Mouse (Mus musculus) lung, embryonic 14.5 days (tissue): ENCODE data around the gene Gm10037. TPM values are rescaled to one million over a fixed set of nuclear protein-coding genes. Genes with fewer than 3 reads are reported as not detected.
"Not testable (repeated sequence)": the region's sequence is repeated elsewhere in the genome, so short reads cannot be mapped to it uniquely, and the experiment has no call there.

Source experiments
- ATAC-seq: fragments of 200-750 bp; cut with Nextera tagmentation; 2 replicates; pipeline ENCODE4 v1.8.0; 2017; ENCODE audit warnings: mild to moderate bottlenecking, moderate TSS enrichment, moderate library complexity; ENCODE audit not compliant: insufficient read depth
- DNase-seq: peaks from one replicate; pipeline ENCODE4 v3.0.0-alpha.2; 2015
- H3K27ac ChIP-seq: fragments of 300-500 bp; sonication (generic); 2 replicates; pipeline ENCODE4 v1.5.1; 2014; ENCODE audit warnings: low read depth, mild to moderate bottlenecking, moderate library complexity
- H3K27me3 ChIP-seq: fragments of 300-500 bp; sonication (generic); 2 replicates; pipeline ENCODE4 v1.6.1; 2014; ENCODE audit warnings: low read length, control low read depth; ENCODE audit not compliant: insufficient read depth
- H3K36me3 ChIP-seq: fragments of 300-500 bp; sonication (generic); 2 replicates; pipeline ENCODE4 v1.6.1; 2014; ENCODE audit warnings: control low read depth; ENCODE audit not compliant: insufficient read depth
- H3K4me1 ChIP-seq: fragments of 300-500 bp; sonication (generic); 2 replicates; pipeline ENCODE4 v1.6.1; 2014; ENCODE audit warnings: antibody characterized with exemption, control low read depth; ENCODE audit not compliant: insufficient read depth
- H3K4me2 ChIP-seq: fragments of 300-500 bp; sonication (generic); 2 replicates; pipeline ENCODE4 v1.6.1; 2014; ENCODE audit warnings: mild to moderate bottlenecking
- H3K4me3 ChIP-seq: fragments of 300-500 bp; sonication (generic); 2 replicates; pipeline ENCODE4 v1.5.1; 2014; ENCODE audit warnings: low read depth, low read length
- H3K9ac ChIP-seq: fragments of 300-500 bp; sonication (generic); 2 replicates; pipeline ENCODE4 v1.6.1; 2014
- H3K9me3 ChIP-seq: fragments of 300-500 bp; sonication (generic); 2 replicates; pipeline ENCODE4 v1.6.1; 2016; ENCODE audit warnings: low read depth, low read length, control low read depth
- CTCF ChIP-seq: IDR thresholded peaks from 2 replicates; pipeline ENCODE4 v1.5.1; 2016; ENCODE audit warnings: antibody characterized with exemption, low read depth
- WGBS: fragments of 180-500 bp; shearing (Covaris S2); extraction: QIAGEN DNeasy Blood & Tissue Kit; methylation state at CpG from one replicate; pipeline ENCODE4 v1.1.7; 2014; 5-methylcytosine and 5-hydroxymethylcytosine counted together
- polyA plus RNA-seq: library from polyadenylated mRNA; unstranded; fragments of >200 nt; fragmentation: Nextera tagmentation; extraction: Ambion mirVana; gene quantifications from 2 replicates; pipeline ENCODE4 v1.2.1, GENCODE M21; 2014

The Gm10037 gene
- 3.0 and 3.5 TPM in 2 replicates for polyA plus RNA-seq

GRCm38 (mm10) chr13:67830911-67831336 lies at the start of gene Gm10037:
Gene Gm10037, plus strand, starts transcription at chr13:67831106.
- TF ChIP-seq CTCF, result no peak
- Histone ChIP-seq H3K27me3 (no peaks in the 10 kb centered on the region), H3K36me3 (peaks cover 7% of the 10 kb centered on the region), H3K4me1 (no peaks in the 10 kb centered on the region), H3K9me3 (peaks cover 9% of the 10 kb centered on the region; the same call in 1 of the 2 replicates), H3K9ac (peak within 1 kb of the TSS; percentile 57), H3K4me2 (peak within 1 kb of the TSS; percentile 74), H3K4me3 (peak within 1 kb of the TSS; percentile 47), H3K27ac (no peak within 1 kb of the TSS)
- WGBS, result 2% methylated on average over 14 of the region's 14 CpGs
- peak; percentile 89 for DNase-seq
- ATAC-seq, result peak; percentile 86

- DNase-seq, result no peak
- 93% methylated on average over 10 of the region's 10 CpGs for WGBS
- no peak overlapping the region for H3K27ac ChIP-seq
- no peaks in the 10 kb centered on the region for H3K36me3 ChIP-seq
- no peak for TF ChIP-seq CTCF
- no peaks in the 10 kb centered on the region for H3K27me3 ChIP-seq
- H3K9ac ChIP-seq, result no peak overlapping the region
- no peaks in the 10 kb centered on the region for H3K4me1 ChIP-seq
- H3K4me2 ChIP-seq, result no peak overlapping the region
- no peak overlapping the region for H3K4me3 ChIP-seq
- no peaks in the 10 kb centered on the region; the same call in 1 of the 2 replicates for H3K9me3 ChIP-seq
- ATAC-seq, result no peak
Observed at GRCm38 (mm10) chr13:67791921-67792455, 38.9 kb upstream of the Gm10037 start.

- WGBS, result 83% methylated on average over 3 of the region's 3 CpGs
- Histone ChIP-seq H3K4me2 (no peak overlapping the region), H3K27me3 (no peaks in the 10 kb centered on the region), H3K27ac (no peak overlapping the region), H3K4me3 (no peak overlapping the region), H3K36me3 (no peaks in the 10 kb centered on the region), H3K9me3 (no peaks in the 10 kb centered on the region), H3K9ac (no peak overlapping the region), H3K4me1 (no peaks in the 10 kb centered on the region)
- DNase-seq (no peak), ATAC-seq (no peak)
- TF ChIP-seq CTCF, result no peak
Observed at GRCm38 (mm10) chr13:67798618-67799017, 32.3 kb upstream of the Gm10037 start.

- H3K36me3 ChIP-seq, H3K4me2 ChIP-seq: not testable (repeated sequence)
Observed at GRCm38 (mm10) chr13:67799151-67799550, 31.8 kb upstream of the Gm10037 start.

GRCm38 (mm10) chr13:67811651-67812210 lies 19.2 kb upstream of the Gm10037 start:
- DNase-seq (no peak), ATAC-seq (no peak)
- H3K9me3 ChIP-seq, result no peaks in the 10 kb centered on the region
- no peaks in the 10 kb centered on the region for H3K36me3 ChIP-seq
- H3K4me1 ChIP-seq, result no peaks in the 10 kb centered on the region
- no peak overlapping the region for H3K27ac ChIP-seq
- no peaks in the 10 kb centered on the region for H3K27me3 ChIP-seq
- 29% methylated on average over 1 of the region's 1 CpGs for WGBS
- no peak overlapping the region for H3K4me2 ChIP-seq
- TF ChIP-seq CTCF, result no peak
- no peak overlapping the region for H3K9ac ChIP-seq
- H3K4me3 ChIP-seq, result no peak overlapping the region

More at GRCm38 (mm10) chr13:67799151-67799550, 31.8 kb upstream of the Gm10037 start:
- ATAC-seq, H3K9me3 ChIP-seq, H3K27me3 ChIP-seq, H3K4me1 ChIP-seq, H3K9ac ChIP-seq, DNase-seq, H3K4me3 ChIP-seq, H3K27ac ChIP-seq: not testable (repeated sequence)
- 79% methylated on average over 3 of the region's 3 CpGs for WGBS

GRCm38 (mm10) chr13:67812961-67813709 lies 17.8 kb upstream of the Gm10037 start:
- 77% methylated on average over 8 of the region's 8 CpGs for WGBS
- no peak; the same call in 1 of the 2 replicates for ATAC-seq

More at GRCm38 (mm10) chr13:67812961-67813709, 17.8 kb upstream of the Gm10037 start:
- no peak overlapping the region for H3K27ac ChIP-seq
- H3K4me2 ChIP-seq, result peak overlapping the region; percentile 83
- no peak for TF ChIP-seq CTCF
- no peak overlapping the region for H3K9ac ChIP-seq
- H3K9me3 ChIP-seq, result no peaks in the 10 kb centered on the region
- peak overlapping the region; percentile 54 for H3K4me3 ChIP-seq
- H3K4me1 ChIP-seq, result no peaks in the 10 kb centered on the region
- DNase-seq, result no peak
- H3K27me3 ChIP-seq, result no peaks in the 10 kb centered on the region
- H3K36me3 ChIP-seq, result no peaks in the 10 kb centered on the region
